Mouse (Mus musculus) hindbrain, embryonic 13.5 days (tissue): Measurements from ENCODE around the gene Gbgt1. TPM values are rescaled to one million over a fixed set of nuclear protein-coding genes. Genes with fewer than 3 reads are reported as not detected.

Experiments used
- ATAC-seq: fragments of 200-750 bp; cut with Nextera tagmentation; 2 replicates; pipeline ENCODE4 v1.8.0; 2017; ENCODE audit warnings: moderate TSS enrichment; ENCODE audit not compliant: low FRiP score
- H3K27ac ChIP-seq: fragments of 300-500 bp; sonication (generic); 2 replicates; pipeline ENCODE4 v1.5.1; 2015; ENCODE audit warnings: inconsistent platforms, mild to moderate bottlenecking, moderate library complexity
- H3K27me3 ChIP-seq: fragments of 300-500 bp; sonication (generic); 2 replicates; pipeline ENCODE4 v1.6.1; 2015; ENCODE audit warnings: mild to moderate bottlenecking, inconsistent platforms
- H3K36me3 ChIP-seq: fragments of 300-500 bp; sonication (generic); 2 replicates; pipeline ENCODE4 v1.6.1; 2015; ENCODE audit warnings: mild to moderate bottlenecking, inconsistent platforms
- H3K4me1 ChIP-seq: fragments of 300-500 bp; sonication (generic); replicated peaks from 2 replicates; pipeline ENCODE4 v1.6.1; 2015; ENCODE audit warnings: inconsistent platforms
- H3K4me2 ChIP-seq: fragments of 300-500 bp; sonication (generic); 2 replicates; pipeline ENCODE4 v1.6.1; 2015; ENCODE audit warnings: inconsistent platforms, mild to moderate bottlenecking, moderate library complexity
- H3K4me3 ChIP-seq: fragments of 300-500 bp; sonication (generic); 2 replicates; pipeline ENCODE4 v1.5.1; 2015; ENCODE audit warnings: mild to moderate bottlenecking, inconsistent platforms
- H3K9ac ChIP-seq: fragments of 300-500 bp; sonication (generic); 2 replicates; pipeline ENCODE4 v1.6.1; 2015; ENCODE audit warnings: mild to moderate bottlenecking, inconsistent platforms
- H3K9me3 ChIP-seq: fragments of 300-500 bp; sonication (generic); 2 replicates; pipeline ENCODE4 v1.6.1; 2016; ENCODE audit warnings: inconsistent platforms
- WGBS: fragments of 180-500 bp; shearing (Covaris S2); methylation state at CpG from one replicate; pipeline ENCODE4 v1.1.7; 2015; 5-methylcytosine and 5-hydroxymethylcytosine counted together
- polyA plus RNA-seq: library from polyadenylated mRNA; unstranded; fragments of >200 nt; fragmentation: Nextera tagmentation; extraction: Ambion mirVana; gene quantifications from 2 replicates; pipeline ENCODE4 v1.2.1, GENCODE M21; 2015

The Gbgt1 gene
- polyA plus RNA-seq, 1 experiment from 2014 or later: 1.0 TPM

DNA sequence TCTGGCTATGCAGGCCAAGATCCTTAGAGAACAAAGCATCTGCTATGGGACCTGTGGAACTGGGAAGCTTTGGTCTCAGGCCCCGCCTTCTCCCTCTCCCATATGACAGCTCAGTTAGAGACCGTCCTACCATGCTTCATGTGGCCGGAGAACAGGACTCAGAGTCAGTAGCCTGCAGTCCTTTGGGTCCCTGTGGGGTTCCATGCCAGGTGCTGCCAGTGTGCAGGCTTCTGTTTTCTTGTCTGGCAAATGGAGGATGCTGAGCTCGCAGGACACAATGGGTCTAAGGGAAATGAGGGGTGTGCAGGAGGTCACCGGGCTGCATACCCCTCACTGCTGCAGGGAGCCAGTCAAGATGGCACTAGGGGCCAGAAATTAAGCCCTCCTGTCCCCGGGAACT, 49.9 kb downstream of the Gbgt1 start:
- ATAC-seq: no peak
- peak overlapping the region; percentile 48 for H3K27ac ChIP-seq
- peaks cover 7% of the 10 kb centered on the region for H3K4me1 ChIP-seq
- H3K9ac ChIP-seq: peak overlapping the region; percentile 24; the same call in 1 of the 2 replicates
- peaks cover 98% of the 10 kb centered on the region for H3K36me3 ChIP-seq
- no peaks in the 10 kb centered on the region for H3K27me3 ChIP-seq
- H3K4me2 ChIP-seq: no peak overlapping the region
- H3K4me3 ChIP-seq: no peak overlapping the region
- 66% methylated on average over 6 of the region's 6 CpGs for WGBS
- H3K9me3 ChIP-seq: no peaks in the 10 kb centered on the region

DNA sequence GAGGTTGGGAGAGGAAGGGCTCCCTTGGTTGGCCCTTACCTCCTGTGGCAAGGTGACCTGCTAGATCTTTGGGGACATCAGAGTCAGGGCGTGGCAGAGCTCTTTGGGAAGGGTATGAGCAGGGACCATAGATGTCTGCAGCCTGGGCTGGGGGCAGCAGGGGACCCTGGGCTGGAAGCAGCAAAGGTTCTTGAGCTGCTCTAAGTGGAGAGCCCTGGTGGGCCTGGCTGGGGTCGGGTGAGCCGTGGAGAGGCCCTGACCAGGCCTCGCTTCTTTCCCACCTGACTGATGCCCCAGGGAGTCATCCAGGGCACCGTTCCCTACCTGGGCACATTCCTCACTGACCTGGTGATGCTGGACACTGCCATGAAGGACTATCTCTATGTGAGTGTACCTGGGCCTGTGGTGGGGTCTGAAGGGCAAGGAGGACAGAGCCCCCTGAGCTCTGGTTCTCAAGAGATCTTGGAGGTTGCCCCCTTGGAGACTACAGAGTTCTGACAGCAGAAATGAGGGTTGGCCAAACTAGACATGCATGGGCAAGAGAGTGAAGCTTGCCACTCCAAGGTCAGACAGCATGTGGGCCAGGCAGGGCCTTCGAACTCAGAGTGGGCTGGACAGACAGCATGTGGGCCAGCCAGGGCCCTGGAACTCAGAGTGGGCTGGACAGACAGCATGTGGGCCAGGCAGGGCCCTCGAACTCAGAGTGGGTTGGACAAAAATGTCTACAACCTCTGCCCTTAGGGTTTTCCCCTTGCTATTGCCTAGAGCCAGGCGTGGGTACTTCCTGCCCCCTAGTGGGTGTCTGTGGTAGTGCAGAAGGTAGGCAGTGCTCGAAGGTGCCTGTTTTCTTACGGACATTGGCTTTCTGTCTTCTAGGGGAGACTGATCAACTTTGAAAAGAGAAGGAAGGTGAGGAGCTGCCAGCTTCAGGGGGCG, 50.8 kb downstream of the Gbgt1 start:
- H3K9me3 ChIP-seq: no peaks in the 10 kb centered on the region
- no peak overlapping the region; the same call in 1 of the 2 replicates for H3K9ac ChIP-seq
- no peaks in the 10 kb centered on the region for H3K27me3 ChIP-seq
- peaks cover 98% of the 10 kb centered on the region for H3K36me3 ChIP-seq
- peaks cover 6% of the 10 kb centered on the region; the same call in 1 of the 2 replicates for H3K4me1 ChIP-seq
- no peak overlapping the region for H3K4me3 ChIP-seq
- no peak overlapping the region for H3K27ac ChIP-seq
- 49% methylated on average over 11 of the region's 11 CpGs for WGBS
- peak; percentile 34 for ATAC-seq
- H3K4me2 ChIP-seq: no peak overlapping the region

DNA sequence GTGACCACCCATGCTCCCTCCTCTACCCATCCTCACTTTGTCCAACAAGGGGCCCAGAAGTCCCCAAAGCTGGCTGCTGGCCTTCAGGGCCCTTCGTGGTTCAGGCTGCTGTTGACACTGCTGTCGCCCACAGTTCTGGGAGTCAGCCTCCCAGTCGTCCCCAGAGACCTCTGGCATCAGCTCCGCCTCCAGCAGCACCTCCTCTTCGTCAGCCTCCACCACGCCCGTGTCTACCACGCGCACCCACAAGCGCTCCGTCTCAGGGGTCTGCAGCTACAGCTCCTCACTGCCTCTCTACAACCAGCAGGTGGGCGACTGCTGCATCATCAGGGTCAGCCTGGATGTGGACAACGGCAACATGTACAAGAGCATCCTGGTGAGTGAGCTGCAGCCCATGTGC, 52.5 kb downstream of the Gbgt1 start:
- H3K4me2 ChIP-seq: no peak overlapping the region
- no peak overlapping the region for H3K27ac ChIP-seq
- no peak for ATAC-seq
- peaks cover 6% of the 10 kb centered on the region; the same call in 1 of the 2 replicates for H3K4me1 ChIP-seq
- no peak overlapping the region for H3K9ac ChIP-seq
- no peaks in the 10 kb centered on the region for H3K9me3 ChIP-seq
- H3K27me3 ChIP-seq: no peaks in the 10 kb centered on the region
- no peak overlapping the region for H3K4me3 ChIP-seq
- H3K36me3 ChIP-seq: peaks cover 98% of the 10 kb centered on the region
- WGBS: 93% methylated on average over 13 of the region's 13 CpGs

DNA sequence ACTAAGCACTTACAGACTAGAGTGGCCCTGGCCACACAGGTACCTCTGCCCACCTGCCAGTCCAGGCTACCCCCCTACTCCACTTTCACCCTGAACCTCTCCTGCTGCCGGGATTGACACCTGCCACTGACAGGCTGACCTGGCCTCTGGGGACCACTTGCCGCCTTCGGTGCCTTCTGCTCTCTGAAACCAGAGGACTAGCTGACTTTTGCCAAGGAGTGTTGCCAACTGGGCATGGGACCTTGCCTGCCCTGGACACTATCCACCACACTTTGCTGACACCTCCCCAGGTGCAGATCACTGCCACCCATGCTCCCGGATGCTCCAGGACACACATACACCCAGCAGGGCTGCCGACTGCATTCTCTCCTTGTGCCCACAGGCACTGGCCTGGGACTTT, 55.6 kb downstream of the Gbgt1 start:
- 86% methylated on average over 5 of the region's 5 CpGs for WGBS
- Histone ChIP-seq H3K9me3 (no peaks in the 10 kb centered on the region), H3K36me3 (peaks cover 90% of the 10 kb centered on the region), H3K4me1 (no peaks in the 10 kb centered on the region), H3K4me3 (no peak overlapping the region), H3K4me2 (no peak overlapping the region), H3K9ac (no peak overlapping the region), H3K27ac (no peak overlapping the region), H3K27me3 (no peaks in the 10 kb centered on the region)
- no peak for ATAC-seq

Other genes starting within 250 kb of the Gbgt1 start
- 11.3 and 14.0 TPM in 2 replicates for gene Ppp1r26, start 50.1 kb upstream of the Gbgt1 start, polyA plus RNA-seq
- 2.4 and 3.1 TPM in 2 replicates for gene 1700007K13Rik, start 30.6 kb upstream of the Gbgt1 start, polyA plus RNA-seq
- gene Mrps2, start 28.8 kb upstream of the Gbgt1 start, polyA plus RNA-seq: 51.9 and 52.6 TPM in 2 replicates
- 2.1 and 3.6 TPM in 2 replicates for gene Gm10134, start 9.2 kb downstream of the Gbgt1 start, polyA plus RNA-seq
- 78.9 and 87.9 TPM in 2 replicates for gene Ralgds, start 16.2 kb downstream of the Gbgt1 start, polyA plus RNA-seq
- 0.08 and 0.13 TPM in 2 replicates for gene Cel, start 66.5 kb downstream of the Gbgt1 start, polyA plus RNA-seq
- 40.8 and 46.8 TPM in 2 replicates for gene Gtf3c5, start 86.9 kb downstream of the Gbgt1 start, polyA plus RNA-seq
- 0.19 and 0.23 TPM in 2 replicates for gene Gfi1b, start 125.1 kb downstream of the Gbgt1 start, polyA plus RNA-seq
- gene Tsc1, start 144.3 kb downstream of the Gbgt1 start, polyA plus RNA-seq: 33.7 and 33.9 TPM in 2 replicates
- 3.8 and 4.0 TPM in 2 replicates for gene Spaca9, start 202.8 kb downstream of the Gbgt1 start, polyA plus RNA-seq
- 1.9 and 2.3 TPM in 2 replicates for gene Ak8, start 203.3 kb downstream of the Gbgt1 start, polyA plus RNA-seq